Mouse (Mus musculus) megakaryocyte progenitor cell, adult 5-6 weeks (primary cell): ENCODE data around the gene Zbtb7b. TPM values are rescaled to one million over a fixed set of nuclear protein-coding genes. Genes with fewer than 3 reads are reported as not detected.
A peak's percentile ranks its signal among the peaks of the same experiment; 100 is the strongest.

Source experiments
- ATAC-seq: replicated peaks from 2 replicates; pipeline ENCODE4 v1.8.0; 2016; ENCODE audit warnings: mild to moderate bottlenecking, moderate TSS enrichment, inconsistent platforms; ENCODE audit not compliant: poor library complexity
- total RNA-seq, 2 experiments: library from RNA; stranded (forward) in 1 of 2; stranded (reverse) in 1 of 2; fragments of 157-497, 149-512 nt in 1 of 2; fragments of 200-1000 nt in 1 of 2; gene quantifications; 2 replicates each; pipeline versions ENCODE4 v1.2.3 to v1.2.4; 2015 to 2017

Zbtb7b gene
- total RNA-seq, 2 experiments from 2014 or later: 3.8 to 17.4 TPM

DNA sequence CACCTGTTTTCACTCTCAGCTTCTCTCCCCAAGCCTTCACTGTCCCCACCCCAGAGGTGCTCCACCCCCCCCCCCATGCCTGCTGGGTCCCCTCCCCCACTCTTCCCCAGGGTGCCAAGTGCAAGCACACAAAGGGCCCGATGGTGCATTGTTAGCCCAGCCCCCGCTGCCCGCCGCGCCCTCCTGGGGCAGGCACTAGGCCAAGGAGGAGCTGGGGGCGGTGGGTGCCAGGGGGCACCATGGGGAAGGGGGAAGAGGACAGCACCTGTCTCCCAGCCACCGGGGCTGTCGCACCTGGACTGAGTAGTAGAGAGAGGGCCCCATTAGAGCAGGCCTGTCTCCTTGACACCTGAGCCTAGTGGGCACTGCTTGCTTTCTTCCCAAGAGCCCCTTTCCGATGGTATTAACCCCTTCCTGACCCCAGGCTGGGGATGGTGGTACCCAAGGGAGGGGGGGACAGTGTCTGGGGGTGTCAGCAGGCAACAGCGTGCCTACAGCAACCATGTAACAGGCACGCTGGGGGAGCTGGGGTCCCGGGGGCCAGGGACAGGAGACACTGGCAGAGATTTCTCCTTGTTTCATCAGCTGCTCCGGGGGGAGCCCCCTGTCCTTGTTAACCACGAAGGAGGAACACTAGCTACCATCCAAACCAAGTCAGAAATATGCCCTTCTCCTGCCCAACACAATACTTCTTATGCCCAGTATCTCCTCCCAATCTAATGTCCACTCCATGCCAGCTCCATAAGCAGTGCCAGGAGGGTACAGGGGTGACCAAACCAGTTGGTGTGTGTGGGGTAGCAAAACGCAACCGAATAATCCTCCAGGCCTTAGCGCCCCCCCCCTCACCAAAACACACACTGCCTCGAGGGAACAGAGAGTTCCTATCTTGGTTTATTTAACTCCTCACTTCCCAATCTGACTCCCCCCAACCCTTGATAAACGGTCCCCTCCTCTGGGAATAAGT, 3.6 kb downstream of the Zbtb7b start:
- no peak for ATAC-seq

DNA sequence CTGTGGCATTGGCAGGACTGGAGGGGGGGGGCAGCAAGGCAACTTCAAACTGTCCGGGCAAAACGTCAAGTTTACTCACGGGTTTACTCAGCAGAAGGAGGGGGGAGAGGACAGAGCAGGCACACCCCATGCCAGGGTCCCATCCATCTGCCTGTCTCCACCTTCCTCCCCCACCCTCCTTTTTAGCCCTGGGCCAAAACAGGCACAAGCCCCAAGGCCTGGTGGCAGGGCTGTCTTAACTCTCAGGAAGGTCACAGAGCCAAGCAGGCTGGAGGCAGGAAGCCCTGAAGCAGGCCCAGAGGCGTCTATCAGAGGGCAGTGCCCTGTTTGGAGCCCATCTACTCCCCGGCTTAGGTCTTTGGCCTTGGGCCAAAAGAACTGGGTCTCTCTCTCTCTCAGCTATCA, 4.5 kb downstream of the Zbtb7b start:
- ATAC-seq: no peak

GRCm38 (mm10) chr3:89388901-89389740, 5.5 kb downstream of the Zbtb7b start:
- peak; percentile 20; the same call in 1 of the 2 replicates for ATAC-seq

DNA sequence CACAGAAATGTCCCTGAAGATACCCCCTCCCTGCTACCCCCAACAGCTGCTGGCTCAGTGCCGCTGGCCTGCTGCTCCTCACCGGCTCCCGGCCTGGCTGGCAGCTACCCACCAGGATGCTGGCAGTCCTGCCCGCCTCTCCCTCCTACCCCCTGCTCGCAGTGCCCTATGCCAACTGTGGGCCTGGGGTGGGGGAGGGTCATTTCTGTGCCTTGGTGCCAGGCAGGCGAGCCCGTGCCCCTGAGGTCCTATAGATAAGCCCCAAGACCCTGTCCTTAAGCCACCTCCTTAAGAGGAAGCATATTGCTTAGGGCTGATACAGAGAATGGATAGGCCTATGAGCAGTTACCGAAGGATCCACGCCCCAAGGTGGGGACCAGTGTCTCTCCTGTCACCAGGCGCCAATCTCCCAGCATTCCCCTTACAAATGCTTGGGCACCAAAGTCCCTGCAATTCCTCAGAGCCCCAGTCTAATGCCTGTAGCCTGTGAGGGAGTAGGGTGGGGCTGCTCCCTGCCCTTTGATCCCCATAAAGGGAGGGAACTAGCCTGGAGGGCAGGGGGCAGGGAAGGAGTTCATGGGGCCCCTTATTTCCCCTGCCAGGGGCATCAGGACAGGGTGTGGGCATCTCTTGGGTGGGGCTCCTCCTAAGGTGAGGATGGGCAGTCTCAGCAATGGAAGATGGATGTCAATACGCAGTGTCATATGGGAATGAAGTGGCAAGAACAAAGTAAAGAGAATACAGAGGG, 6.3 kb downstream of the Zbtb7b start:
- ATAC-seq: peak; percentile 56

GRCm38 (mm10) chr3:89387632-89388031, 6.9 kb downstream of the Zbtb7b start:
- ATAC-seq: peak; percentile 29

DNA sequence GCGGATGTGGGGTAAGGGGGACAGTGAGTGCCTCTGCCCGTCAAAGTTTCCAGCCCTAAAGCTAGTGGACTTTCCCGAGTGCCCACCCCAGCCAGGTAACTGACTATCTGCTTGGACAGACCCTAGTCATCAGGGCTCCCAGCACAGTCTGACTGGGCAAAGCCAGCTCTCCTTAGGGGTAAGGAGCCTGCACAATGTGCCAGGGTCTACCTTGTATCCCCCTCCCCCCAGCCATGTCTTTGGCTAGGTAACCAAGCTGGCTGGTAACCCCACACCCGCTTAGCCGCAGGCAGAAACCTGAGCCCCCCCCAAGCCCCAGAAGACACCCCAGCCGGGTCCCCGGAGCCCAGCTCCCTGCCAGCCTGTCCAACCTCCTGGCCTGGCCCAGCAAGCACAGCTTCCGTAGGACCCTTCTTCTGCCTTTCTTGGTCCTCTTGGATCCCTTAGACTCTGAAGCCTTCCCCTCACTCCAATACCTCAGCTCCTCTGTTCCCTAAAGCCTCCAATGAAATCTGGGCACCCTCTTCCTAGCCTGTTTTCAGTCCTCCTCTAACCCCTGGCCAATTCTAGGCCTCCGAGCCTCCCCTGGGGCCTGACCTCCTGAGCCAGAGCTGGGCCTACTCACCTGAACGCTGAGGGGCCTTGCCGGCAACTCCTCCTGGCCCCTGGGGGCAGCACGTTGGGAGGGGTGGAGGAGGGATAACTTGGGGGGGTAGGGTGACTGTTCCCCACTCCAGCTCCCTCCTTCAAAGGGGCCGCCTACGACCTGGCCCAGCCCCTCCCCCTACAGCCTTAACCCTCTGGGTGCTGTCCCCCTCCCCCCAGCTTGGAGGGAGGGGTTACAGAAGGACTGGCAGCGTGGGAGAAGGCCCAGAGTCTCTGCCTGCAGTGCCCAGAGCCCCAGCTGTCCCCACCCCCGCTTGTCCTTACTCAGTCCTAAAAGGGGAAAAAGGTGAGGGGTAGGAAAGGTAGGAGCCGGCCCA, 7.8 kb downstream of the Zbtb7b start:
- no peak for ATAC-seq

DNA sequence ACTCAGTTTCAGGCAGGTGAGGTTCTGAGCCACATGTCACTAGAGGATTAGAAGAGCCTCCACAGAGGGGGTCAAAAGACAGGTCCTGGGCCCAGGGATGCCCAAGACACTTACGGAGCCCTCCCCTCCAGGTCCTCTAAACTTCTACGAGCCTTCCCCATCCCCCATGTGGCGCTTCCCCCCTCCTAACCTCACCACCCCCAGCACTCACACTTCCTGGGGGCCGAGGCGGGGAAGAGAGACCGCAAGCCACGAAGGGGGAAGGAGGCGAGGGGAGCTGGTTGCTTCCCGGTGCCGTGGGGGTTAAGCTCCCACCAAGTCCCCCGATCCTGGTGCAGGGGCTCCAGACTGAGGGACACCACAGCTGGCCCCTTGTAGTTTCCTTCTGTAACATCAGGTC, 9.1 kb downstream of the Zbtb7b start:
- ATAC-seq: no peak

DNA sequence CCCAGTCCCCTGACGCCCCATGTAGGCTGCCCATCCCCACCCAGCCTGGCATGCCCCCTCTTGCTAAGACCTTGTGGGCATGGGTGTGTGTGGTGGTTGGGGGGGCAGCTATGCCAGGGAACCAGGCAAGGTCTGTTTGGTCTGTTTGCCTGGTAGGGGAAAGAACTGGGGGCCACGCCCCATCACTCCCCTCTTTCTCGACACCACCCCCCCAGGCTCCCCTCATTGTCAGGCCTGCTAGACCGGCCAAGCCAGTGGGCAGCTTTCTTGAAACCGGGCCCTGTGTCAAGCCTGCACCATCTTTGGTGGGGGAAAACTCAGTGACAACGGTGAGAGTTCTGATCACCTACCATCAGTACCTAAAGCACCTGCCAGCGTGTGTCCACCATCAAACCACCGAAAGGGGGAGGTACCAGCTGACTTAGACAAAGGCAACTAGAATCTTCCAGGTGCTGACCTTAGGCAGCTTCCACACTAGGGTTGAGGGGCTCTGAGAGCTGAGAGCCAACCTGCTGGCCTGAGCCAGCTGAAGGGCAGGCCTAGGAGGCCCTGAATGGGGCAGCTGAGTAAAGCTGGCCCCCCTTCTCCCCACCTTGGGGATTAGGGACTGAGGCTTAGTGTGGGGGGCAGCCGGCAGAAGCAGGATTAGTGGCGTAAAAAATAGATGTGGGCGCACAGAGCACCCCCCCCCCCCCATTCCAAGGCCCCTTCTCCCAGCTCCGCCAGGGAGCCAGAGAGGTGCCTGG, 10.1 kb downstream of the Zbtb7b start:
- no peak for ATAC-seq

- ATAC-seq: no peak
Measured at GRCm38 (mm10) chr3:89383651-89384255, 10.8 kb downstream of the Zbtb7b start.

GRCm38 (mm10) chr3:89382950-89383349, 11.6 kb downstream of the Zbtb7b start:
- no peak for ATAC-seq

DNA sequence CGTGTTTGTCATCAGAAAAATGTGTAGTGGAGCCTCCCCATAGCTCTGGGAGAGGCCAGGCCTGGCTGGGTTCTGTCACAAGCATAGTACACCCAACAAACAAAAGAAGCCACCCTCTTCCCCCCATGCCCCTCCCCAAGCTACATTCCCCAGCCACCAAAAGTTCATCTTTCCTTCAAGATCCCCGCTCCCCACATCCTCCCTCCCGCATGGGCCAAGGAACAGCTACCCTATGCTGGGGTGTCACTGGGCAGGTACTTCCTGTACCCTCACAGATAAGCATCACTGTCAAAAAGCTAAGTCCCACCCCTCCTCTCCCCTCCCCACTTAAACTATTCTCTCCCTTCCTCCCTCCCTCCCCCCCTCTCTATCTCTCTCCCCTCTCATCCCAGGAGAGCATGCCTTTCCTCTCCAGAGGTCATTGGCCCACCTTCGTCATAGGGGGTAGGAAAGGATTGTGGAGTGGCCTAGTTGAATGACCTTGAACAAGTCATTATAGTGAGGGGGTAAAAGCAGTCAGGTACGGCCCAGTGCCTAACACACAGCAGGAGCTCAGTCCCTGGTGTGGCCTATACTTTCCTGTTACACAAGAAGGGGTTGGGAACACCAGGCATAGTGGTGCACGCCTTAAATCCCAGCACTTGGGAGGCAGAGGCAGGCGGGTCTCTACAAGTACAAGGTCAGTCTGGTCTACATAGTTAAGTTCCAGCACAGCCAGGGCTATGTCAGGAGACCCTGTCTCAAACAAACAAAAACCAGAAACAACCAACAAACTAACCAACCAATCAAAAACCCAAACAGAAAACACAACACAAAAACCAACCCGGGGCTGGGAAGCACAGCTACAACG, 12.3 kb downstream of the Zbtb7b start:
- ATAC-seq: no peak

DNA sequence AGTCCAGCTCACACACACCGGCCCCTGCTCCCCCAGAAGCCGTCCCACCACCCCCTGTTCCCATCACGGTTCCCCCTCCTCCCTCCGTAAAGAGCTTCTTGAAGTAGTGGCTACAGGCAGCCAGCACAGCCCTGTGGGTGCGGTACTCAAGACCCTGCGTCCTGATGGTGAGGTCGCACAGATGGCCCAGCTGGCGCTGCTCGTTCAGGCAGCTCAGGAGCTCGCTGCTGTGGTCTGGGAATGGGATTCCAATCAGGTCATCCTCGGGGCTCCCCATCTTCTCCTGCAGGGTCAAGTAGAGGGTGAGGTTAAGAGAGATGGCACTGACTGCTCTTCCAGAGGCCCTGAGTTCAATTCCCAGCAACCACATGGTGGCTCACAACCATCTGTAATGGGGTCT, 13.3 kb downstream of the Zbtb7b start:
- ATAC-seq: no peak

DNA sequence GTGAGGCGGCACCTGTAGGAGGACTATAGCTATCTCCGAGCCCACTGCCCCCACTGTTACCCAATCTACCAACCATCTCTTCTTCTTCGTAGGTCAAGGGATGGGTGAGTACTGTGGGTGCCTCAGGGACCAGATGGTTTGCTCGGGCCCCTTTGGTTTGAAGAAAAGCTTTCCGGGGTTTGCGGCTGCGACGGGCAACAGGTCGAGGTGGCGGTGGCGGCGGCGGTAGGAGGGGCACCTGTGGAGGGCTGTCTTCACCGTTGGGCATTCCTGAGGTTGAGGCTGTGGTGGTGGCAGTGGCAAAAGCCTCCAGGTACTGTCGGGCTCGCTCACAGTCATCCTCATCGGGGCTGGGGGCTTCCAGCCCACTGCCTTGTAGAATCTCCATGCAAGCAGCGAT, 13.9 kb downstream of the Zbtb7b start:
- no peak for ATAC-seq

DNA sequence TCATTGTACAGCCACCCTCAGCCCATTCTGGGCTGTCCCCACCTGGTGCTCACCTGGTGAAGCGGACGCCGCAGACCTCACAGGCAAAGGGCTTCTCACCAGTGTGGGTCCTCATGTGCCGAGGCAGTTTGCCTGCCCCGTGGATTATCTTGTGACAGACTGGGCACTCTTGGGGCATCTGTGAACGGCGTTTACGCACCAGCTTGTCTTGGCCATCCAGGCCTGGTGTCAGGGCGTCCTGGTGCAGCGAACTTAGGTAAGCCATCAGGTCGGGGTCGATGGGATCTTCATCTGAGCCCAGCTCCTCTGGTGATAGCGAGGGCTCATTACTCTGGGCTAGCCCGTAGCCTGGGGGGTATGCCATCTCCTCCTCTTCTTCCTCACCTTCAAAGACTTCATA, 14.3 kb downstream of the Zbtb7b start:
- no peak for ATAC-seq

DNA sequence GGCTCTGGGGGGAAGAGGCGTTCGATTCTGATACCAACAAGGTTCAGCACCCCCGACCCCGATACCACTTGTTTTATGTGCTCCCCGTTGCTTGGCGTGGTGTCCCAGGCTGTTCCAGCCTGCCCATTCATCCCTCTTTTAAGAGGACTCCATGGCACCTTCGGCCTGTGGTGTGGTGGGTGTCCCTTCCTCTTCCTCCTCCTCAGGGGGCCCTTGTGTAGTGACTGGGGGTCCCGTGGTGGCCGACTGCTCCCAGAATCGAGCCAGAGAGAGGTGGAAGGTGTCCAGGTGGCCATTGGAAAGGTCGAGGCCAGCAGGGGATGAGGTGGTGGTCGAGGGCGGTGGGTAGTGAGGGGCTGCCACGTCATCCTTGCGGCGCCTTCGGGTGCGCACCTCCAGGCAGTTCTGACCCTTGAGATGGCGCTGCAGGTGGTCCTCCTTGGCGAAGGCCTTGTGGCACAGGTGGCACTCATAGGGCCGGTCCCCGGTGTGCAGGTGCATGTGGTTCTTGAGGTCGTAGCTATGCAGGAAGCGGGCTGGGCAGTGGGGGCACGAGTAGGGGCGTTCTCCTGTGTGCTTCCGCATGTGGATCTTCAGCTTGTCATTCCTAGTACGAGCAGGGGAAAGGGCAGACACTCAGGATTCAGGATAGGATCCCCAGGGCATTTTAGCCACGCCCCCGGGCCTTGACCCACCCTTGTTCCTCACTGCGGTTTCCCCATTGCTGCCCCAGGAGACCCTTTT, 15.0 kb downstream of the Zbtb7b start:
- no peak for ATAC-seq

DNA sequence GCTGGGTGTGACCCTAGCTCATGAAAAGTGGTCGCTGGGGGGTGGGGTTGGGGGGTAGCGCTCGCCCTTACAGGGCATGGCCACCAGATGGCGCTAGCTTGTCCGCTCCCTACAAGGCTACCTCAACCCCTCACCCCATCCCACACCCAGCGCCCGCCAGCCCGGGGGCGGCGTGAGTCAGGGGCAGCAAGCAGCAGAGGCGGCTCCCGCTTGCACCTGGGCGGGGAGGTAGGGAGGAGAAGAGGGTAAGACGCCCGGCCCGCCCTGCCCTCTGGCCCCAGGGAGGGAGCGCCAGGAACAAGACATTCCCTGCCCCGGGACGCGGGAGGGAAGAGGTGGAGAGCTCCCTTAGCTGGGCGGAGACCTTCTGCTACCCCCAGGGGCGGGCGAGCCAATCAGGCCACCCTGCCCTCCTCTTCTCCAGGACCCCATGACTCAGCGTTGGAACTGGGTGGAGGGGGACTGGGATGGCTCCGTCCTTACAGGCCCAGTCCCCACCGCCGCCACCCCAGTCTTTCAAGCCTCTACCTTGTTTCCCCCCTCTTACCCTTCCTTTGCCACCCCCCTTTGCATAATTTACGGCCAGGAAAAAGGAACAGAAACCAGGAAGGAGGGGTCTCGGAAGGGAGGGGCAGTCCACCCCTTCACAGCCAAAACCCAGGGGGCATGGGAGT, 16.0 kb downstream of the Zbtb7b start:
- peak; percentile 89 for ATAC-seq

GRCm38 (mm10) chr3:89377831-89378230, 16.7 kb downstream of the Zbtb7b start:
- ATAC-seq: no peak
